Mouse (Mus musculus): ENCODE measurements around the gene Ptprq.

Ptprq gene

GRCm38 (mm10) chr10:107488654-107489315 lies 231.1 kb downstream of the Ptprq start:
- no peak for DNase-seq (ENCODE audit: low spot score)

- no peak for DNase-seq (ENCODE audit: low spot score)
These were observed 233.1 kb downstream of the Ptprq start for GRCm38 (mm10) chr10:107486770-107487169.

GRCm38 (mm10) chr10:107485870-107486269 lies 234.0 kb downstream of the Ptprq start, which contains the start of gene Myf5:
TSS of gene Myf5 (minus strand) at chr10:107486134.
- DNase-seq (ENCODE audit: low spot score) = no peak

GRCm38 (mm10) chr10:107484050-107484449 lies 235.8 kb downstream of the Ptprq start:
- no peak for DNase-seq (ENCODE audit: low spot score)

- no peak for DNase-seq (ENCODE audit: low spot score)
These were observed 246.4 kb downstream of the Ptprq start for GRCm38 (mm10) chr10:107473497-107473896.

GRCm38 (mm10) chr10:107471712-107472111 lies 248.1 kb downstream of the Ptprq start:
- no peak for DNase-seq (ENCODE audit: low spot score)

- no peak for DNase-seq (ENCODE audit: low spot score)
These were observed 252.0 kb downstream of the Ptprq start for GRCm38 (mm10) chr10:107467819-107468218.
